Mouse (Mus musculus): ENCODE measurements around the gene Icosl.
A peak's percentile ranks its signal among the peaks of the same experiment; 100 is the strongest.
"Not testable (repeated sequence)": the region's sequence is repeated elsewhere in the genome, so short reads cannot be mapped to it uniquely, and the experiment has no call there.

Icosl gene

DNA sequence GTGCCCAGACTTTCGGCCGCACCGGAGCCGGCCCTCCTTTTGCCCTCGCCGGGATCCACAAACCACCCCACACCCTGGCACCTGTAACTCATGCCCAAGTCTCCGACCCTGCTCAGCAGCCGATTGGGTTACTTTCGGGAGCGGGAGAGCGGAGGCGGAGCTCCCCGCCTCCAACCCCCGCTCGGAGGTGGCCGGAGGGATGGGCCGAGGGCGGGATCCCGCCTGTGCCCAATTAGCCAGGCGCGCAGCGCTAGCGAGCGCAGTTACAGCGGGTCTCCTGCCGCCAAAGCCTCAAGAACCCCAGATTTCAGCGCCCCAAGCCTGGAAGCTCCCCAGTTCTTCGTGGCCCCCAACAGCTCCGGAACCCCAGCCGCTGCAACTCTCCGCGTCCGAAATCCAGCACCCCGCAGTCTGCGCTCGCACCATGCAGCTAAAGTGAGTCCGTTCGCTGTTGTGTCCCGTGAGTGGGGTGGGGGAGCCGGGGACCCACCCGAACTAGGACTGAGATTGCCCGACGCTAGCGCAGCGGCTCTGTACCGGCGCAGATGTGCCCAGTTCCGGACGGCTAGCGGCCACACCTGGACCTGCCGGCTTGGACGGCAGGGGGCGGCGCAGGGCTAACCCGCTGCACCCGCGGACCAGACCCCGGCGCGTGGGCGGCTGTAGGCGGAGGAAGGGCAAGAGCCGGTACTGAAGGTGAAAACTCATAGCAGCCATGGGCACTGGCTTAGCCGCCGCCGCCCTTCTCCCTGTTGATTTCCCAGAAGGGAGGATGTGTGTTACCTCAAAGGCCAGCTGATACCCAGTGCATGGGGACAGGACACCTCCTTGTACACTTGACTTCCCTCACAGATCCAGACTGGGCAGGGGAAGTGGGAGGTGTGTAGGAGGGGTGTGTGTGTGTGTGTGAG lies at the start of gene Icosl:
TSS of gene Icosl (plus strand) at position 202 of the 911 bp plus-strand sequence.
- peak; percentile 10 to 33 for DNase-seq (ENCODE audit: low spot score in 2 of 2)

DNA sequence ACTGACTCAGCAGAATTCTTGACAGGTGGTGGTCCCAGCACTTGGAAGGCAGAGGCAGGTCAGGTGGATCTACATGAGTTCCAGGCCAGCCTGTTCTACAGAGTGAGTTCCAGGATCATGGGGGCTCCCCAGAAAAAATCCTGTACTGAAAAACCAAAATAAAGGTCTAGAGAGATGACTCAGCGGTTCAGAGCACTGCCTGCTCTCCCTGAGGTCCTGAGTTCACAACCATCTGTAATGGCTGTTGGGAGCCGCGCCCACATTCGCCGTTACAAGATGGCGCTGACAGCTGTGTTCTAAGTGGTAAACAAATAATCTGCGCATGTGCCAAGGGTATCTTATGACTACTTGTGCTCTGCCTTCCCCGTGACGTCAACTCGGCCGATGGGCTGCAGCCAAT lies 49.1 kb upstream of the Icosl start:
- not testable (repeated sequence) for DNase-seq (ENCODE audit: low spot score in 2 of 2)

GRCm38 (mm10) chr10:78025453-78025852 lies 43.6 kb upstream of the Icosl start:
- DNase-seq (ENCODE audit: low spot score in 2 of 2): not testable (repeated sequence)

GRCm38 (mm10) chr10:78028129-78028528 lies 41.0 kb upstream of the Icosl start:
- peak; percentile 73 to 75 for DNase-seq (ENCODE audit: low spot score in 2 of 2)

- DNase-seq (ENCODE audit: low spot score in 2 of 2): no peak
These were observed 40.0 kb upstream of the Icosl start for GRCm38 (mm10) chr10:78029080-78029479.

- DNase-seq (ENCODE audit: low spot score in 2 of 2): no peak
These were observed 37.1 kb upstream of the Icosl start for GRCm38 (mm10) chr10:78031987-78032386.

DNA sequence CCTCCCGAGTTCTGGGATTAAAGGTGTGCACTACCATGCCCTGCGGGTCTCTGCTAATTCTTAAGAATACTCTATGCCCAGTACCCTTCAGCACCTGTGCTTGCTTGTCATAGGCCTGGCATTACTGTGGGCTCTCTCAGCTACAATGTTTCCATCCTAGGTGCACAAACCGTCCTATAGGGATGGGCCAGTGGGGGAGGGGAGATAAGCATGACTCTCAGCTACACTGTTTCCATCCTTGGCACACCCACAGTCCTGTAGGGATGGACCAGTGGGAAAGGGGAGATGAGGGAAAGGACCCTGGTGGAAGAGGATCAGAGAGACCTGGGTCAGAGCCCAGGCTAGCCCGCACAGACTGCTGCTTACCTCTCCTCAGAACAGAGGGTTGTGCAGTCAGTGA lies 32.0 kb upstream of the Icosl start:
- DNase-seq (ENCODE audit: low spot score in 2 of 2): no peak

DNA sequence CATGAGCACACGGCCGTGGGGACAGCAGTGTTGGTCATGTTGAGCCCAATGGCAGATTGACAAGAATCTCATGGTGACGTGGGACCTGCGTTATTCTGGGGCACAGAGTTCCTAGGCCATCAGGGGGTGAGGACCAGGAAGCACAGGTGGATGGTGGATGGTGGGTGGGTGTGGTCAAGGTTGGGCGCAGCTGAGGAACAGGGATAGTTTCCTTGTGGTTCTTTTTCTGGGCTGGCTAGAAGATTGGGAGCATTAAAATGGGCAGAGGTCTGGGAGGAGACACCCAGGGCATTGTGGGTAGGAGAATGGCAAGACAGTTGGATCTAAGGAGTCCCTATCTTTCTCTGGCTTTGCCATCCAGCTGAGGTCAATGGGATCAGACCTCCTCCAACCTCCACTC lies 27.5 kb upstream of the Icosl start, which contains the start of gene Dnmt3l:
TSS of gene Dnmt3l (plus strand) at position 301 of the 400 bp plus-strand sequence.
- no peak for DNase-seq (ENCODE audit: low spot score in 2 of 2)

DNA sequence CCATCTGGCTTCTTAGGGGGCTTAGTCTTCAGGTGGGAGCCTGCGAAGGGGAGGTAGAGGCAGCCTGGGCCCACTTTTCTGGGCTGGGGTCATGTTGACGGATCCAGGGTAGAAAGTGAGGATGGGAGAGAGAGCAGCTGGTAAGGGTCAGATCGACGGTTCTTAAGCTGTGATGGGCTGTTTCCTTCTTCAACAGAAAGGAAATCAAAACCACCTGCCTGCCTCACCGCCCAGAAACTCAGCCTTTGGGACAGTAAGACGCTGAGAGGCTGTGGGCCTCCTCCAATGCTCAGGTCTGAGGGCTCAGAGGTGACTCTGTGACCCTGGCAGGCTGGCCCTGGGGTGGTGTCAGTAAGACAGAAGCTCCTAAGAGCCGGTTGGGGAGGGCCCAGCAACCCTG lies 27.0 kb upstream of the Icosl start:
- DNase-seq (ENCODE audit: low spot score in 2 of 2): no peak

DNA sequence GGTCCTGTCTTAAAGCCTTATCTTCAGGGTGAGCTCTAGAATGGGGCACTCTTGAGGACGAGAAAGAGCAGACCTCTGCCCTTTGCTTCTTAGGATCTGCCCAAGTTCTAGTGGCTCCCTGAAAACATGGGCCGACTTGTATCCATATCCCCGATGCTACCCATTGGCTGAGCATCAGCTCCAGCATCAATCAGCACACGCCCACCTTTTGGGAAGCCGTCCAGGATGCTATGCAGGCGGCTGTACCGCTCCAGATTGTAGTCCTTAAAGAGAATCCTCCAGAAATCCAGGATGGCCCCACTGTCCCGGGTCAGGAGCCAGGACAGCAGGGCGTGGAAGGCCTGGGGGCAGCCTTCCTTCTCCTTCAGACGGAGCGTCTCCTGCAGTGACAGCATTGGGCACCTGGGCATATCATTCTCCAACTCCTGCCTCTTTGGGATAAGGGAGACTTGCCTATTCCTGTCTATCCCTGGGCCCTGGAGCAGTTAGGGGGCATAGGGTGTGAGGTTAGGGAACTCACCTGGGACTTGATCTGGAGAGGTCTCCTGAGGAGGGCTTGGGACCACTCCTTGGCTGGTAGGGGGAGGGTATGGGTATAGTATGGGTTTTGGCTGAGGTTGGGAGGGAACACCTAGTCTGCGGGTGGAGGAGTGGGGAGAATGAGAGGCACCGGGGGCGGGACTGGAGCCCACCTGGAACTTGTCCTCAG lies 26.3 kb upstream of the Icosl start:
- peak; percentile 40 to 45 for DNase-seq (ENCODE audit: low spot score in 2 of 2)

DNA sequence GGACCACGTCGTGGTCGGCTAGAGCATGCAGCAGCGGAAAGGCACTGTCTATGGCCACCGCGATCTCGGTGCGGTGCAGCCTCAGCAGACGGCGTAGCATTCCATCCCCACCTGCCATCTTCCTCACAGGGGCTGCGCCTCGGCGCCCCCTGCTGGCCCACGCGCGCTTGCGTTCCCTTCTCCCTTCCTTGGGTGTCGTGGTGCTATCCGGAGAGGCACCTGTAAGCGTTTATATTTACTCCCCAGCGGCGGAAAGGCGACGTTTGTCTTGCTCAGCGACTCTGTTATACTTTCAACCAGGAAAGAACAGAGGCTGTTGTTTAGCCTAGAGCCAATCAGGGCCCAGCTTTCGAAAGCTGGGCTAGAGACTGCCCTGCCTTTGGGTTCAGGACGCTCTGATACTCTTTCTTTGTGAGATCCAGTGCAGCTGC lies 25.7 kb upstream of the Icosl start, which contains the start of gene Aire:
TSS of gene Aire (minus strand) at position 205 of the 431 bp plus-strand sequence.
- DNase-seq (ENCODE audit: low spot score in 2 of 2): peak; percentile 50 to 58

- no peak for DNase-seq (ENCODE audit: low spot score in 2 of 2)
These were observed 24.6 kb upstream of the Icosl start for GRCm38 (mm10) chr10:78044531-78044930.

DNA sequence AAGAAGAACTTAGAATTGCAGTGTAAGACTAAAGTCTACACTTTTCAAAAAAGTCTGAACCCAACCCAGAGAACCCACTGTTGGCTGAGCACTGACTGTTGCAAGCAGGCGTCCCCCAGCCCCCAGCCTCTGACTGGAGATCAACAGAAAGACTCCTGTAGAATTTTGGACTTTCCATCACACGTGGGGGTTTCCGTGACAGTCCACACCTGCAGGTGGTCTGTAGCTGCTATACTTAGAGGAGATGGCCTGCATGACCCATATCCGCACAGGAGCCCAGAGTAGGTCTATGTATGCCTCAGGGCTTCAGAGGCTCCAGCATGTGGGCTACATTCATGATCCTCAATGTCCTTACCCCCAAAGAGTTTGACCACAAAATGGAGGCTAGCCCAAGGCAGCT lies 22.7 kb upstream of the Icosl start:
- DNase-seq (ENCODE audit: low spot score in 2 of 2): no peak

DNA sequence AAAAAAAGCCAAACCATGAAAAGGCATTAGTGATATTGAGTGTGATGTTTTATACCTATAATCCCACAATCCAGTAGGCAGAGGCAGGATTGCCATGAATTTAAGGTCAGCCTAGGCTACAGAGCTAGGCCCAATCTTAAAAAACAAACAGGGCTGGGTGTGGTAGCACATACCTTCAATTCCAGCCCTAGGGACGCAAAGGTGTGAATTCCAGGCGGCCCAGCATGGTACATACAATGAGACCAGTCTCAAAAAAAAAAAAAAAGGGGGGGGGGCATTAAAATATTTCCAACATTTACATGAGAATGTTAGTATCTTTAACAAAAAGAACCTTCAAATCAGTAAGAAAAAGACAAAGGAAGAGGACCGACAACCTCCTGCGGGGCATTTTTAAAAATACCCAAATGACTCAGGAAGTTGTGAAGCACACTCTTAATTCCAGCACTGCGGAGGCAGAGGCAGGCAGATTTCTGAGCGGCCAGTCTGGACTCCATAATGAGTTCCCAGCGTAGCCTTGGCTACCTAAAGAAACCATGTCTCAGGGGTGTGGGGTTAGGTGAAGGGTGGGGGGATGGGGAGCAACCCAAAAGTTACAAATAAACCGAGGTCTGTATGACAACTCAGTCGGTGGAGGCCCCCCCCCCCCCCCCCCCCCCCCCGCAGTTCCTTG lies 20.9 kb upstream of the Icosl start:
- DNase-seq (ENCODE audit: low spot score in 2 of 2): no peak

GRCm38 (mm10) chr10:78049519-78050035 lies 19.5 kb upstream of the Icosl start:
- DNase-seq (ENCODE audit: low spot score in 2 of 2): no peak

GRCm38 (mm10) chr10:78054633-78055565 lies 14.2 kb upstream of the Icosl start:
- no peak for DNase-seq (ENCODE audit: low spot score in 2 of 2)

DNA sequence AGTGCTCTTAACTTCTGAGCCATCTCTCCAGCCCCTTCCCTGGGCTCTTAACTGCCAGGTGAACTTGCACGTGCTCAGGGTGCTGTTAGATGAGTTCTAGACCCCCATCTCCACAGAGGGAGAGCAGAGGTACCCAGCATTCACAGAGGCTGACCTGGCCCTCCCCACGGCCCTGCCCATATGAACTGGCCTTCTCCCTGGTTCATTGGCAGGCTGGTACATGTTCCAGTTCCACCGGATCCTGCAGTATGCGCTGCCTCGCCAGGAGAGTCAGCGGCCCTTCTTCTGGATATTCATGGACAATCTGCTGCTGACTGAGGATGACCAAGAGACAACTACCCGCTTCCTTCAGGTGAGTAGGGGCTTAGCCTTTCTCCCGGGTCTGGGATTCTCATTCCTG lies 12.0 kb upstream of the Icosl start:
- DNase-seq (ENCODE audit: low spot score in 2 of 2): no peak

DNA sequence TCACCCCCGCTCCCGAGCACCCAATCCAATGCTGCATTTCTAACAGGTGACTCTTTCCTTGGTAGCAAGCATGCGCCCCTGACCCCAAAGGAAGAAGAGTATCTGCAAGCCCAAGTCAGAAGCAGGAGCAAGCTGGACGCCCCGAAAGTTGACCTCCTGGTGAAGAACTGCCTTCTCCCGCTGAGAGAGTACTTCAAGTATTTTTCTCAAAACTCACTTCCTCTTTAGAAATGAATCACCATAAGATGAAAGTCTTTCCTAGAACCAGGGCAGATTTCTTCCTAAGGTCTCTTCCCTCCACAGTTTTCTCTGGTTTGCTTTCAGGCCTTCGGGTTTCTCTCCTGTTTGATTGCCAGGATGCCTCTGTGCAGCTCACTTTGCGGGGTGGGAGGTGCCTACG lies 6.0 kb upstream of the Icosl start:
- no peak for DNase-seq (ENCODE audit: low spot score in 2 of 2)

DNA sequence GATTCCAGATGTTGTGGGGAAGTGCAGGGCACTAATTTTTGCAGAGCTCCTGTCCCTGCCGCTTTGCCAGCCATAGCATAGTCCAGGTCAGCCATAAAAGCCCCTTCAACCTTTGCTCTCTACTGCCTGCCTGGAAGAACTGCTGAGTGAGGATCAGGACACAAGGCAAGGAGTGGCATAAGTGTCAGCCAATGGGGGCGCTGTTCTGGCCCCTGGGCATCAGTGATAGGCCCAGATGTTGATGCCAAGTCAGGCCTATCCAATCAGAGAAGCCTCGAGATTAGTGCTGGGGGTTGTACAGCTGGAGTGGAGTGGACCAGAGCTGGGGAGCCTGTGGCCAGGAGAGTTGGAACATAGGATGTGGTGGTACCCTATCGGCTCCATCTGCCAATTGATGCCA lies 1.9 kb upstream of the Icosl start:
- DNase-seq (ENCODE audit: low spot score in 2 of 2): no peak

- DNase-seq (ENCODE audit: low spot score in 2 of 2): no peak
These were observed 561 bp upstream of the Icosl start for GRCm38 (mm10) chr10:78068541-78068940.

DNA sequence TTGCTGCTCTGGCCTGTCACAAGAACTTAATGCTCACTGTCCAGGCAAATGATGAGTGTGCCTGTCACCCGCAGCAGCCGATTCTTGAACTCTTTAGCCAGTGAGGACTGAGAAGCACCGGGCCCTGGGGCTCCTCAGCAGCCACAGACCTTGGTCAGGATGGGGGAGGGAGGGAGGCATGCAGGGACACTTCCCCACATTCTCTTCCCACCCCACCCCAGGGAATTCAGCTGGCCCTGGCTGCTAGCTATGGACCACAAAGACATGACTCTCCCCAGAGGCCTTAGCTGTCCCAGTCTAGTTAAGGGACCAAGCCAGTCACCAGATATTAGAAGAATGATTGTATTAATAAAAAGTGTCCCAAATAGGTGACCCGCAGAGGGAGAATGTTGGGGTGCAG lies 5.0 kb downstream of the Icosl start:
- DNase-seq (ENCODE audit: low spot score in 2 of 2): no peak

Data from right cerebral cortex, adult 2 months (tissue).